Mouse (Mus musculus) hindbrain, embryonic 13.5 days (tissue): Measurements from ENCODE around the gene Ubl3. TPM values are rescaled to one million over a fixed set of nuclear protein-coding genes. Genes with fewer than 3 reads are reported as not detected.
A peak's percentile ranks its signal among the peaks of the same experiment; 100 is the strongest.

Experiments used
- ATAC-seq: fragments of 200-750 bp; cut with Nextera tagmentation; 2 replicates; pipeline ENCODE4 v1.8.0; 2017; ENCODE audit warnings: moderate TSS enrichment; ENCODE audit not compliant: low FRiP score
- H3K27ac ChIP-seq: fragments of 300-500 bp; sonication (generic); 2 replicates; pipeline ENCODE4 v1.5.1; 2015; ENCODE audit warnings: inconsistent platforms, mild to moderate bottlenecking, moderate library complexity
- H3K27me3 ChIP-seq: fragments of 300-500 bp; sonication (generic); 2 replicates; pipeline ENCODE4 v1.6.1; 2015; ENCODE audit warnings: mild to moderate bottlenecking, inconsistent platforms
- H3K36me3 ChIP-seq: fragments of 300-500 bp; sonication (generic); 2 replicates; pipeline ENCODE4 v1.6.1; 2015; ENCODE audit warnings: mild to moderate bottlenecking, inconsistent platforms
- H3K4me1 ChIP-seq: fragments of 300-500 bp; sonication (generic); replicated peaks from 2 replicates; pipeline ENCODE4 v1.6.1; 2015; ENCODE audit warnings: inconsistent platforms
- H3K4me2 ChIP-seq: fragments of 300-500 bp; sonication (generic); 2 replicates; pipeline ENCODE4 v1.6.1; 2015; ENCODE audit warnings: inconsistent platforms, mild to moderate bottlenecking, moderate library complexity
- H3K4me3 ChIP-seq: fragments of 300-500 bp; sonication (generic); 2 replicates; pipeline ENCODE4 v1.5.1; 2015; ENCODE audit warnings: mild to moderate bottlenecking, inconsistent platforms
- H3K9ac ChIP-seq: fragments of 300-500 bp; sonication (generic); 2 replicates; pipeline ENCODE4 v1.6.1; 2015; ENCODE audit warnings: mild to moderate bottlenecking, inconsistent platforms
- H3K9me3 ChIP-seq: fragments of 300-500 bp; sonication (generic); 2 replicates; pipeline ENCODE4 v1.6.1; 2016; ENCODE audit warnings: inconsistent platforms
- WGBS: fragments of 180-500 bp; shearing (Covaris S2); methylation state at CpG from one replicate; pipeline ENCODE4 v1.1.7; 2015; 5-methylcytosine and 5-hydroxymethylcytosine counted together
- polyA plus RNA-seq: library from polyadenylated mRNA; unstranded; fragments of >200 nt; fragmentation: Nextera tagmentation; extraction: Ambion mirVana; gene quantifications from 2 replicates; pipeline ENCODE4 v1.2.1, GENCODE M21; 2015

Ubl3 gene
- polyA plus RNA-seq, 1 experiment from 2014 or later, result 88.4 TPM

DNA sequence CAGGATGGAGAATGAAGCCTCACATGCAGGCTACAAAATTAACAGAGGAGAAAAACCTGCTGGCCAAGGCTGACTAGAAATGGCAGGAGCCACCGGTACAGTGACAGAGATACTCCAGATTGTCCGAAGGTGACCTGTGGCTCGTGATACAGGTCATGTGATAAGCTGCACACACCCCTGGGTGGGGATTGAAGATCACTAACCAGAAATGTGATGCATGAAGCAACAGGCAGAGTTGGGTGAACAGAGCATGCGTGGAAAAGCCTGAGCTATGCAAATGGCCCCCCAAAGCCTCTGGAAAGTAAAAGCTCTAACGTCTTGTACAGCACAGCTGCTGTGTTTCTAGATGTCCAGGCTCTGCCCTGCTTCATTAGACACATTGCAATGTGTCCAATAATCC is 3.9 kb upstream of the Ubl3 start:
- Histone ChIP-seq H3K4me2 (no peak overlapping the region), H3K9me3 (no peaks in the 10 kb centered on the region), H3K36me3 (no peaks in the 10 kb centered on the region), H3K4me3 (no peak overlapping the region), H3K9ac (no peak overlapping the region), H3K4me1 (peaks cover 20% of the 10 kb centered on the region), H3K27ac (no peak overlapping the region), H3K27me3 (0 out of 2 replicates have a peak, but pooled peaks cover 3% of the 10 kb centered on the region)
- 83% methylated on average over 5 of the region's 5 CpGs for WGBS
- no peak for ATAC-seq

- Histone ChIP-seq H3K9ac (no peak overlapping the region), H3K4me3 (no peak overlapping the region), H3K4me1 (peaks cover 25% of the 10 kb centered on the region), H3K9me3 (no peaks in the 10 kb centered on the region), H3K4me2 (peak overlapping the region; percentile 49), H3K27ac (no peak overlapping the region), H3K36me3 (no peaks in the 10 kb centered on the region), H3K27me3 (0 out of 2 replicates have a peak, but pooled peaks cover 3% of the 10 kb centered on the region)
- ATAC-seq, result no peak
- WGBS, result 71% methylated on average over 10 of the region's 10 CpGs
Observed at GRCm38 (mm10) chr5:148555156-148555555, 2.6 kb upstream of the Ubl3 start.

DNA sequence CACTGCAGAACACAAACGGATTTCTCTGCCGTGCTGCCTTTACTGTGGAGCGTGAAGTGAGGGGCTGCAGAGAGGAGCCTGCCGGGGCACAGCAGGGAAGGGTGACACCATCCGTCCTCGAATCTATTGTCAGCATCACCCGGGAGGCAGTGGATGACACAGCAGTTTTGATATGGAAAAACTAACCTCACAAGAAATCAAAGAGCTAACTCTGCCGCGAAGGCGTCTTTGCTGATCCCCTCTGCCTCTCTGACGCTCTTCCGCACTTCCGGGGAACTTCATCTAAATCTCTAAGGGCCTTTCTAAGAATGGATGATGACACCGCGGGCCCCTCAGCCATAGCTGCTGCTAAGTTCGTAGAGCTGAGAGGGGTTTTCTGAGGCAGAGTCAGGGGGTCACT is 2.1 kb upstream of the Ubl3 start:
- Histone ChIP-seq H3K4me2 (peak overlapping the region; percentile 49), H3K9me3 (no peaks in the 10 kb centered on the region), H3K36me3 (no peaks in the 10 kb centered on the region), H3K9ac (peak overlapping the region; percentile 53), H3K4me1 (peaks cover 29% of the 10 kb centered on the region), H3K27ac (no peak overlapping the region), H3K27me3 (0 out of 2 replicates have a peak, but pooled peaks cover 3% of the 10 kb centered on the region), H3K4me3 (peak overlapping the region; percentile 22)
- ATAC-seq, result no peak
- 2% methylated on average over 16 of the region's 16 CpGs for WGBS

GRCm38 (mm10) chr5:148554242-148554641 is 1.7 kb upstream of the Ubl3 start:
- H3K4me2 ChIP-seq, result peak overlapping the region; percentile 49
- no peak overlapping the region; the same call in 1 of the 2 replicates for H3K9ac ChIP-seq
- 19% methylated on average over 7 of the region's 7 CpGs for WGBS
- H3K27me3 ChIP-seq, result 0 out of 2 replicates have a peak, but pooled peaks cover 3% of the 10 kb centered on the region
- H3K27ac ChIP-seq, result no peak overlapping the region
- no peak for ATAC-seq
- no peak overlapping the region for H3K4me3 ChIP-seq
- peaks cover 34% of the 10 kb centered on the region for H3K4me1 ChIP-seq
- no peaks in the 10 kb centered on the region for H3K36me3 ChIP-seq
- H3K9me3 ChIP-seq, result no peaks in the 10 kb centered on the region

GRCm38 (mm10) chr5:148553723-148554122 is 1.1 kb upstream of the Ubl3 start:
- WGBS, result 29% methylated on average over 14 of the region's 14 CpGs
- no peaks in the 10 kb centered on the region for H3K9me3 ChIP-seq
- ATAC-seq, result no peak
- H3K9ac ChIP-seq, result no peak overlapping the region
- H3K4me2 ChIP-seq, result no peak overlapping the region
- H3K4me3 ChIP-seq, result no peak overlapping the region
- no peak overlapping the region for H3K27ac ChIP-seq
- 0 out of 2 replicates have a peak, but pooled peaks cover 3% of the 10 kb centered on the region for H3K27me3 ChIP-seq
- no peaks in the 10 kb centered on the region for H3K36me3 ChIP-seq
- H3K4me1 ChIP-seq, result peaks cover 38% of the 10 kb centered on the region

DNA sequence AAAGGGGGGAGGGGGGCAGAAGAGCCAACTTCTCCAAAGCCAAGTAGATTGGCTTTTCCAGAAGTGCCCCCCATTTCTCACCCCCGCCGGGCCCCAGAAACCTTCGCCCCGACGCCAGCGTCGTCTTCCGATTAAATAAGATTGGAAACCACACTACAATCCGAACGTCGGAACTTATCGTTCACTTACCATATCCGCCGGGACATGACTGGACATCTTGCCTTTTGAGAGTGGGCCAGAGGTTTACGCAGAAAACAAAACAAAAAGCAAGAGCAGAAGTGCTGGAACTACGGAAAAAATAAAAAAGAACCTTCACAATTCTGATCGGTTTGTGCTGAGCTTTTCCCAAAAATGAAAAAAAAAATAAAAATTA is 839 bp downstream of the Ubl3 start:
- peak overlapping the region; percentile 86 for H3K4me2 ChIP-seq
- ATAC-seq, result no peak
- peaks cover 57% of the 10 kb centered on the region for H3K4me1 ChIP-seq
- H3K9ac ChIP-seq, result peak overlapping the region; percentile 82
- WGBS, result under 1% methylated on average over 17 of the region's 17 CpGs
- no peaks in the 10 kb centered on the region for H3K36me3 ChIP-seq
- peak overlapping the region; percentile 98 for H3K27ac ChIP-seq
- no peaks in the 10 kb centered on the region for H3K9me3 ChIP-seq
- 0 out of 2 replicates have a peak, but pooled peaks cover 3% of the 10 kb centered on the region for H3K27me3 ChIP-seq
- H3K4me3 ChIP-seq, result peak overlapping the region; percentile 75

GRCm38 (mm10) chr5:148550821-148551763 is 1.5 kb downstream of the Ubl3 start:
- H3K9me3 ChIP-seq, result no peaks in the 10 kb centered on the region
- 0 out of 2 replicates have a peak, but pooled peaks cover 3% of the 10 kb centered on the region for H3K27me3 ChIP-seq
- H3K9ac ChIP-seq, result peak overlapping the region; percentile 82
- WGBS, result under 1% methylated on average over 28 of the region's 28 CpGs
- H3K27ac ChIP-seq, result peak overlapping the region; percentile 98
- peak overlapping the region; percentile 86 for H3K4me2 ChIP-seq
- no peaks in the 10 kb centered on the region for H3K36me3 ChIP-seq
- no peak for ATAC-seq
- H3K4me3 ChIP-seq, result peak overlapping the region; percentile 75
- peaks cover 59% of the 10 kb centered on the region for H3K4me1 ChIP-seq

DNA sequence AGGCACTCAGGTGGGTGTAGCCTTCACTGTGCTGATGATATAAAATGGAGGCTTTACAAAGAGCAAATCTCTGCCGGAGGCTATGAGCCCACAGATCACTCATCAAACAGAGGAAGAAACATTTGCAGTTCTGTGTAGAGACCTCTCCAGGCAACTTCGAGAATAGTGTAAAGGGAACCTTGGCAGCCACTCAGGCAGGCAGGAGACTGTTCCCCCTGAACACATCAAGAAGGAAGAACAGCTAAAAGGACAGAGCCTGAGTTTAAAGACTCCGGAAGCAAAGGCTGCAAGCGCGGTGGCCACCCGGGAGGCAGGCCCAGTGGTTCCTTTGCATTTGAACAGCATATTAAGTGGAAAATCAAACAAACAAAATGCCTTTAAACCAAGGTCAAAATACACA is 2.2 kb downstream of the Ubl3 start:
- Histone ChIP-seq H3K9me3 (no peaks in the 10 kb centered on the region), H3K9ac (peak overlapping the region; percentile 73), H3K4me3 (peak overlapping the region; percentile 75), H3K36me3 (no peaks in the 10 kb centered on the region), H3K27me3 (0 out of 2 replicates have a peak, but pooled peaks cover 3% of the 10 kb centered on the region), H3K4me2 (peak overlapping the region; percentile 86), H3K4me1 (peaks cover 63% of the 10 kb centered on the region), H3K27ac (peak overlapping the region; percentile 49)
- ATAC-seq, result no peak
- 2% methylated on average over 6 of the region's 6 CpGs for WGBS

- H3K36me3 ChIP-seq, result no peaks in the 10 kb centered on the region
- H3K4me1 ChIP-seq, result peaks cover 56% of the 10 kb centered on the region
- peak overlapping the region; percentile 86 for H3K4me2 ChIP-seq
- peak overlapping the region; percentile 73; the same call in 1 of the 2 replicates for H3K9ac ChIP-seq
- H3K27ac ChIP-seq, result no peak overlapping the region
- 9% methylated on average over 4 of the region's 4 CpGs for WGBS
- 0 out of 2 replicates have a peak, but pooled peaks cover 3% of the 10 kb centered on the region for H3K27me3 ChIP-seq
- H3K4me3 ChIP-seq, result peak overlapping the region; percentile 75
- no peaks in the 10 kb centered on the region for H3K9me3 ChIP-seq
- no peak for ATAC-seq
Observed at GRCm38 (mm10) chr5:148549307-148549706, 3.3 kb downstream of the Ubl3 start.

GRCm38 (mm10) chr5:148548568-148548967 is 4.0 kb downstream of the Ubl3 start:
- 61% methylated on average over 9 of the region's 9 CpGs for WGBS
- Histone ChIP-seq H3K27me3 (0 out of 2 replicates have a peak, but pooled peaks cover under 1% of the 10 kb centered on the region), H3K4me3 (peak overlapping the region; percentile 4; the same call in 1 of the 2 replicates), H3K4me1 (peaks cover 51% of the 10 kb centered on the region), H3K36me3 (no peaks in the 10 kb centered on the region), H3K9ac (peak overlapping the region; percentile 19; the same call in 1 of the 2 replicates), H3K4me2 (peak overlapping the region; percentile 86), H3K9me3 (no peaks in the 10 kb centered on the region), H3K27ac (no peak overlapping the region; the same call in 1 of the 2 replicates)
- no peak for ATAC-seq

GRCm38 (mm10) chr5:148547870-148548456 is 4.6 kb downstream of the Ubl3 start:
- H3K9me3 ChIP-seq, result no peaks in the 10 kb centered on the region
- peaks cover 46% of the 10 kb centered on the region for H3K4me1 ChIP-seq
- ATAC-seq, result no peak
- no peaks in the 10 kb centered on the region for H3K27me3 ChIP-seq
- peak overlapping the region; percentile 4; the same call in 1 of the 2 replicates for H3K4me3 ChIP-seq
- H3K9ac ChIP-seq, result peak overlapping the region; percentile 19; the same call in 1 of the 2 replicates
- no peaks in the 10 kb centered on the region for H3K36me3 ChIP-seq
- 49% methylated on average over 10 of the region's 10 CpGs for WGBS
- peak overlapping the region; percentile 86 for H3K4me2 ChIP-seq
- H3K27ac ChIP-seq, result no peak overlapping the region

- Histone ChIP-seq H3K27me3 (no peaks in the 10 kb centered on the region), H3K4me3 (no peak overlapping the region), H3K9me3 (no peaks in the 10 kb centered on the region), H3K9ac (no peak overlapping the region), H3K36me3 (no peaks in the 10 kb centered on the region), H3K27ac (no peak overlapping the region), H3K4me1 (peaks cover 52% of the 10 kb centered on the region), H3K4me2 (no peak overlapping the region)
- WGBS, result 44% methylated on average over 2 of the region's 2 CpGs
- no peak for ATAC-seq
Observed at GRCm38 (mm10) chr5:148546970-148547369, 5.6 kb downstream of the Ubl3 start.
